Mouse (Mus musculus): Measurements from ENCODE around the gene Tdpoz4.
"Not testable (repeated sequence)": the region's sequence is repeated elsewhere in the genome, so short reads cannot be mapped to it uniquely, and the experiment has no call there.

Gene Tdpoz4

DNA sequence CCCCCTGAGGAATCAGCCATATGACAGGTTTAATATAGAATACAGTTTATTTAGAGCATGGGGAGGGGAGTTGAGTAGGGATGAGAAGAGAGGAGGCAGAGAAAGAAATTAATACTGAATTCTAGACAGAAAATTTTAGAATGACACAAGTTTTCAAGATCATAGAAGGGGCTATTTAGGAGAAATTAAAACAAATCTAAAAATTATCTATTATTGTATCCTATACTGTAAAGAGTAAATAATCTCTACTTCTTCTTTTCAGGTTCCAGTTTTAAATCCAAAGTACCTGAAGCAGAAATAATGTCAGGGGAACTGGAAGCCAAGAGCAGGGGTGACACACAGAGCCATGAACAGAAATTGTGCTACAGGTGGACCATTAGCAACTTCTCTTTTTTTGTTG lies at the start of gene Tdpoz4:
Gene Tdpoz4 (plus strand): TSS at position 301 of the 400 bp plus-strand sequence.
- not testable (repeated sequence) for DNase-seq (ENCODE audit: low read depth, low spot score)

GRCm38 (mm10) chr3:93754022-93754421 lies 42.2 kb upstream of the Tdpoz4 start:
- DNase-seq (ENCODE audit: low read depth, low spot score), result not testable (repeated sequence)

DNA sequence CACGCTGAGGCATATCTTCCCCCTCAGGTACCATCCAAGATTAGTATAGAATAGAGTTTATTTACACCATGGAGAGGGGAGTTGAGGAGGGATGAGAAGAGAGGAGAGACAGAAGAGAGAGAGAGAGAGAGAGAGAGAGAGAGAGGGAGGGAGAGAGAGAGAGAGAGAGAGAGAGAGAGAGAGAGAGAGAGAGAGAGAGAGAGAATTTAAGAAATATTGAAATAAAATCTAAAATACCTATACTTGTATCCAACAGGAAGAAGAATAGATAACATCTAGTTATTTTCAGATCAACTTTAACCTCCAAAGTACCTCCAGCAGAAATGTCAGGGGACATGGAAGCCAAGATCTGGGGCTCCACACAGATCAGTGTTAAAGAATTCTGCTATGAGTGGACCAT lies 23.5 kb upstream of the Tdpoz4 start, which contains the start of gene Gm5773:
Gene Gm5773 (plus strand): TSS at position 301 of the 400 bp plus-strand sequence.
- not testable (repeated sequence) for DNase-seq (ENCODE audit: low read depth, low spot score)

DNA sequence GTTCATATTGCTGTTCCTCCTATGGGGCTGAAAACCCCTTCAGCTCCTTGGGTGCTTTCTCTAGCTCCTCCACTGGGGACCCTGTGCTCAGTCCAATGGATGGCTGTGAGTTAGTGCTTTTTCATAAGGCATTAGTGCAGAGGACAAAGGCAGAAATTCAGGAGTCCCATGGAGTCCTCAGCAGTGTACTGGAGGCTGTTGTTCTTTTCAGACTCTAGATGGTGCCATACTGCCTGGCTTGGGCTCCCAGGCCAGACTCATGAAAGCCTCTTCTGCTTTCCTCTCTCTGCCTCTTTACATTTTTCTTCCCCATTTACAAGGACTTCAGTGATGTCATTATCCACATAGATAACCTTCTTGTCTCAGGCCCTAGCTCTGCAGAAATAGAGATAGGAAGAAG lies 17.1 kb downstream of the Tdpoz4 start:
- DNase-seq (ENCODE audit: low read depth, low spot score), result peak; percentile 58

DNA sequence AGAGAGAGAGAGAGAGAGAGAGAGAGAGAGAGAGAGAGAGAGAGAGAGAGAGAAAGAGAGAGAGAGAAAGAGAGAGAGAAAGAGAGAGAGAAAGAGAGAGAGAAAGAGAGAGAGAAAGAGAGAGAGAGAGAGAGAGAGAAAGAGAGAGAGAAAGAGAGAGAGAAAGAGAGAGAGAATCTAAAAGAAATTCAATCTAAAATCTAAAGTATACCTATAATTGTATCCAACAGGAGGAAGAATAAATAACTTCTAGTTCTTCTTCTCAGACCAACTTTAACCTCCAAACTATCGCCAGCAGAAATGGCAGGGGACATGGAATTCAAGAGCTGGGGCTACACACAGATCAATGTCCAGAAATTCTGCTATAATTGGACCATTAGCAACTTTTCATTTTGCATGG lies 29.5 kb downstream of the Tdpoz4 start, which contains the start of gene Tdpoz3:
Gene Tdpoz3 (plus strand): TSS at position 301 of the 400 bp plus-strand sequence.
- not testable (repeated sequence) for DNase-seq (ENCODE audit: low read depth, low spot score)
